Mouse (Mus musculus) small intestine, adult 2 months (tissue): ENCODE measurements around the gene Gm28897. TPM values are rescaled to one million over a fixed set of nuclear protein-coding genes. Genes with fewer than 3 reads are reported as not detected.
"Not testable (repeated sequence)": the region's sequence is repeated elsewhere in the genome, so short reads cannot be mapped to it uniquely, and the experiment has no call there.

Experiments used
- H3K27ac ChIP-seq: fragments of 200-500 bp; 2 replicates; pipeline ENCODE4 v1.5.1; 2012; ENCODE audit warnings: low read depth, low read length, control low read depth, inconsistent platforms; ENCODE audit not compliant: insufficient read depth
- H3K27me3 ChIP-seq: fragments of 200-500 bp; 2 replicates; pipeline ENCODE4 v1.6.1; 2012; ENCODE audit warnings: mild to moderate bottlenecking, moderate library complexity, low read length, inconsistent platforms; ENCODE audit not compliant: control insufficient read depth, insufficient read depth
- H3K36me3 ChIP-seq: fragments of 200-500 bp; 2 replicates; pipeline ENCODE4 v1.6.1; 2012; ENCODE audit warnings: mild to moderate bottlenecking, low read length, control low read depth, inconsistent platforms; ENCODE audit not compliant: control insufficient read depth, insufficient read depth
- H3K4me1 ChIP-seq: fragments of 200-500 bp; 2 replicates; pipeline ENCODE4 v1.6.1; 2012; ENCODE audit warnings: low read length, inconsistent platforms, mixed read lengths; ENCODE audit not compliant: control insufficient read depth, insufficient read depth, insufficient read length
- H3K4me3 ChIP-seq: fragments of 200-500 bp; 2 replicates; pipeline ENCODE4 v1.5.1; 2012; ENCODE audit warnings: low read depth, mild to moderate bottlenecking, control low read depth, inconsistent platforms, low read length, moderate library complexity
- WGBS: fragments of 180-500 bp; shearing (Covaris S2); methylation state at CpG from one replicate; pipeline ENCODE4 v1.1.7; 2018; 5-methylcytosine and 5-hydroxymethylcytosine counted together
- polyA plus RNA-seq: library from polyadenylated mRNA; depleted of rRNA; stranded (reverse); fragments of >200 nt; gene quantifications from 2 replicates; pipeline ENCODE4 v1.2.3, GENCODE M21; 2012; rRNA removed

Gene Gm28897
- polyA plus RNA-seq: not detected in 2 replicates

DNA sequence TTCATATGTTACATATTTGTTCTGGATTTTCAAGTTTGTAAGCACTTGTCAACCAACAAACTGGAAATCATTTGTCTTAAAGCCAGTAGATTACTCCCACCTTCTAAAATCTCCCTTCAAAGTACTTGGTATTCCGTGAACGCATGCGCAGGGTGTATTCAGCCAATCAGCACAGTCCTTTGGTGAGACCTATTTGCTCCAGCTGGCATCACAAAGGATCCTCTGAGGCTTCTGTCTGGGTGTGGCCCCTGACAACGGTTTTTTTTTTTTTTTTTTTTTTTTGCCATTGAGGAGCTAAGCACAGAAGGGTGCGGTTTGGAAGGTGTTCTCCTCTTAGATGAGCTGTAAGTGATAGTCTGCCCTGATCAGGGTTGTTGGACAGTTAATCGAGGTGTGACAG, at the start of gene Gm28897:
TSS of gene Gm28897 (plus strand) at position 301 of the 400 bp plus-strand sequence.
- not testable (repeated sequence) for H3K27me3 ChIP-seq, H3K4me3 ChIP-seq, H3K36me3 ChIP-seq, H3K27ac ChIP-seq, H3K4me1 ChIP-seq
- no CpG with 5 or more reads among the region's 6 CpGs for WGBS
